Mouse (Mus musculus) embryonic facial prominence, embryonic 13.5 days (tissue): ENCODE measurements around the gene Zfp446. TPM values are rescaled to one million over a fixed set of nuclear protein-coding genes. Genes with fewer than 3 reads are reported as not detected.

Experiments
- ATAC-seq: fragments of 200-750 bp; cut with Nextera tagmentation; 2 replicates; pipeline ENCODE4 v1.8.0; 2017; ENCODE audit warnings: low read depth; ENCODE audit not compliant: insufficient number of reproducible peaks, insufficient read depth, low FRiP score, low TSS enrichment
- H3K27ac ChIP-seq: fragments of 300-500 bp; sonication (generic); 2 replicates; pipeline ENCODE4 v1.5.1; 2015; ENCODE audit warnings: moderate library complexity, mild to moderate bottlenecking, inconsistent platforms
- H3K27me3 ChIP-seq: fragments of 300-500 bp; sonication (generic); 2 replicates; pipeline ENCODE4 v1.6.1; 2015; ENCODE audit warnings: mild to moderate bottlenecking, inconsistent platforms
- H3K36me3 ChIP-seq: fragments of 300-500 bp; sonication (generic); 2 replicates; pipeline ENCODE4 v1.6.1; 2015; ENCODE audit warnings: mild to moderate bottlenecking, inconsistent platforms
- H3K4me1 ChIP-seq: fragments of 300-500 bp; sonication (generic); 2 replicates; pipeline ENCODE4 v1.6.1; 2015; ENCODE audit warnings: inconsistent platforms
- H3K4me2 ChIP-seq: fragments of 300-500 bp; sonication (generic); 2 replicates; pipeline ENCODE4 v1.6.1; 2015; ENCODE audit warnings: moderate library complexity, mild to moderate bottlenecking, inconsistent platforms
- H3K4me3 ChIP-seq: fragments of 300-500 bp; sonication (generic); 2 replicates; pipeline ENCODE4 v1.5.1; 2015; ENCODE audit warnings: mild to moderate bottlenecking, inconsistent platforms
- H3K9ac ChIP-seq: fragments of 300-500 bp; sonication (generic); 2 replicates; pipeline ENCODE4 v1.6.1; 2015; ENCODE audit warnings: mild to moderate bottlenecking, inconsistent platforms
- H3K9me3 ChIP-seq: fragments of 300-500 bp; sonication (generic); 2 replicates; pipeline ENCODE4 v1.6.1; 2016; ENCODE audit warnings: inconsistent platforms
- WGBS: fragments of 180-500 bp; shearing (Covaris S2); methylation state at CpG from one replicate; pipeline ENCODE4 v1.1.7; 2015; ENCODE audit warnings: mixed read lengths; 5-methylcytosine and 5-hydroxymethylcytosine counted together
- polyA plus RNA-seq: library from polyadenylated mRNA; unstranded; fragments of >200 nt; fragmentation: Nextera tagmentation; extraction: Ambion mirVana; gene quantifications from 2 replicates; pipeline ENCODE4 v1.2.1, GENCODE M21; 2015

Gene Zfp446
- polyA plus RNA-seq, 1 experiment from 2014 or later = 9.8 TPM

GRCm38 (mm10) chr7:13031069-13031468 is 53.4 kb downstream of the Zfp446 start:
- ATAC-seq = no peak
- Histone ChIP-seq H3K36me3 (peaks cover 88% of the 10 kb centered on the region), H3K4me1 (peaks cover 43% of the 10 kb centered on the region), H3K9me3 (no peaks in the 10 kb centered on the region), H3K4me3 (no peak overlapping the region), H3K9ac (no peak overlapping the region), H3K4me2 (no peak overlapping the region), H3K27me3 (no peaks in the 10 kb centered on the region), H3K27ac (no peak overlapping the region)
- WGBS = 75% methylated on average over 5 of the region's 5 CpGs

- ATAC-seq = no peak
- Histone ChIP-seq H3K36me3 (peaks cover 84% of the 10 kb centered on the region), H3K4me1 (peaks cover 43% of the 10 kb centered on the region), H3K9ac (peak overlapping the region; percentile 0; the same call in 1 of the 2 replicates), H3K27me3 (no peaks in the 10 kb centered on the region), H3K4me3 (no peak overlapping the region), H3K9me3 (no peaks in the 10 kb centered on the region), H3K4me2 (no peak overlapping the region), H3K27ac (no peak overlapping the region; the same call in 1 of the 2 replicates)
- WGBS = 81% methylated on average over 2 of the region's 2 CpGs
These were observed 54.3 kb downstream of the Zfp446 start for GRCm38 (mm10) chr7:13031983-13032382.

GRCm38 (mm10) chr7:13032541-13032940 is 54.9 kb downstream of the Zfp446 start:
- Histone ChIP-seq H3K9ac (0 out of 2 replicates have a peak overlapping the region, but pooled peaks have one; percentile 0), H3K27ac (peak overlapping the region; percentile 5; the same call in 1 of the 2 replicates), H3K9me3 (no peaks in the 10 kb centered on the region), H3K4me2 (no peak overlapping the region), H3K36me3 (peaks cover 78% of the 10 kb centered on the region), H3K4me3 (no peak overlapping the region), H3K4me1 (peaks cover 40% of the 10 kb centered on the region), H3K27me3 (no peaks in the 10 kb centered on the region)
- 91% methylated on average over 7 of the region's 7 CpGs for WGBS
- ATAC-seq = no peak

- no peaks in the 10 kb centered on the region for H3K9me3 ChIP-seq
- H3K27ac ChIP-seq = peak overlapping the region; percentile 92
- ATAC-seq = no peak
- WGBS = 42% methylated on average over 13 of the region's 13 CpGs
- H3K4me2 ChIP-seq = peak overlapping the region; percentile 85
- H3K27me3 ChIP-seq = no peaks in the 10 kb centered on the region
- H3K36me3 ChIP-seq = peaks cover 67% of the 10 kb centered on the region
- peaks cover 41% of the 10 kb centered on the region for H3K4me1 ChIP-seq
- peak overlapping the region; percentile 56 for H3K4me3 ChIP-seq
- peak overlapping the region; percentile 84 for H3K9ac ChIP-seq
These were observed 56.0 kb downstream of the Zfp446 start for GRCm38 (mm10) chr7:13033451-13034147.

- peak within 1 kb of the TSS; percentile 92 for H3K27ac ChIP-seq
- H3K4me1 ChIP-seq = peaks cover 47% of the 10 kb centered on the region
- WGBS = under 1% methylated on average over 45 of the region's 45 CpGs
- peaks cover 60% of the 10 kb centered on the region for H3K36me3 ChIP-seq
- no peaks in the 10 kb centered on the region for H3K27me3 ChIP-seq
- peak within 1 kb of the TSS; percentile 85 for H3K4me2 ChIP-seq
- peak within 1 kb of the TSS; percentile 99 for H3K9ac ChIP-seq
- no peaks in the 10 kb centered on the region for H3K9me3 ChIP-seq
- ATAC-seq = peak; percentile 82
- H3K4me3 ChIP-seq = peak within 1 kb of the TSS; percentile 56
These were observed 56.7 kb downstream of the Zfp446 start, which contains the start of gene Chmp2a for GRCm38 (mm10) chr7:13034148-13034977. Gene Chmp2a (minus strand): TSS chr7:13034807.

Other genes starting within 250 kb of the Zfp446 start
- gene Vmn2r56, start 242.8 kb upstream of the Zfp446 start, polyA plus RNA-seq = not detected in 2 replicates
- 11.2 and 11.8 TPM in 2 replicates for gene Zscan18, start 174.2 kb upstream of the Zfp446 start, polyA plus RNA-seq
- 21.5 and 22.8 TPM in 2 replicates for gene Zfp329, start 159.0 kb upstream of the Zfp446 start, polyA plus RNA-seq
- gene Zfp110, start 143.1 kb upstream of the Zfp446 start, polyA plus RNA-seq = 33.9 and 42.5 TPM in 2 replicates
- gene Zfp128, start 96.7 kb upstream of the Zfp446 start, polyA plus RNA-seq = 5.5 and 5.9 TPM in 2 replicates
- 19.4 and 20.5 TPM in 2 replicates for gene Zscan22, start 80.0 kb upstream of the Zfp446 start, polyA plus RNA-seq
- gene Rps5, start 55.6 kb upstream of the Zfp446 start, polyA plus RNA-seq = 1,116 and 1,158 TPM in 2 replicates
- gene Rnf225, start 50.4 kb upstream of the Zfp446 start, polyA plus RNA-seq = 0.66 and 1.1 TPM in 2 replicates
- gene Zfp324, start 12.0 kb upstream of the Zfp446 start, polyA plus RNA-seq = 14.2 and 15.2 TPM in 2 replicates
- 0.11 and 0.47 TPM in 2 replicates for gene Slc27a5, start 20.3 kb downstream of the Zfp446 start, polyA plus RNA-seq
- 327 and 337 TPM in 2 replicates for gene Trim28, start 21.3 kb downstream of the Zfp446 start, polyA plus RNA-seq
- 27.1 and 27.2 TPM in 2 replicates for gene Zbtb45, start 32.2 kb downstream of the Zfp446 start, polyA plus RNA-seq
- gene Chmp2a, start 57.0 kb downstream of the Zfp446 start, polyA plus RNA-seq = 129 and 137 TPM in 2 replicates
- gene Ube2m, start 60.4 kb downstream of the Zfp446 start, polyA plus RNA-seq = 74.0 and 97.2 TPM in 2 replicates
- 4.1 and 4.4 TPM in 2 replicates for gene Mzf1, start 76.9 kb downstream of the Zfp446 start, polyA plus RNA-seq
- not detected in 2 replicates for gene Vmn1r85, start 117.3 kb downstream of the Zfp446 start, polyA plus RNA-seq
- not detected in 2 replicates for gene Vmn1r86, start 142.1 kb downstream of the Zfp446 start, polyA plus RNA-seq
- gene Vmn1r87, start 162.3 kb downstream of the Zfp446 start, polyA plus RNA-seq = not detected in 2 replicates
- not detected in 2 replicates for gene Vmn1r88, start 181.7 kb downstream of the Zfp446 start, polyA plus RNA-seq
- gene Vmn1r89, start 235.2 kb downstream of the Zfp446 start, polyA plus RNA-seq = not detected in 2 replicates